Mouse (Mus musculus): ENCODE measurements around the gene Naa25.

- TF ChIP-seq CTCF (conservative IDR thresholded peaks at IDR 0.05; ENCODE audit: low read length) (no peak), NANOG (IDR thresholded peaks at IDR 0.05; ENCODE audit: borderline replicate concordance, low read length) (no peak), POU5F1 (IDR thresholded peaks at IDR 0.05; ENCODE audit: borderline replicate concordance, low read length) (no peak)
Measured at GRCm38 (mm10) chr5:121386120-121386909, 11.4 kb upstream of the Naa25 start.

All from E14TG2a.4 (cell line).